Mouse (Mus musculus) midbrain, embryonic 10.5 days (tissue): Measurements from ENCODE around the gene Dlgap1. TPM values are rescaled to one million over a fixed set of nuclear protein-coding genes. Genes with fewer than 3 reads are reported as not detected.

Experiments
- DNase-seq: peaks from one replicate; pipeline ENCODE4 v3.0.0-alpha.2; 2017; ENCODE audit warnings: low spot score
- H3K27ac ChIP-seq: fragments of 300-500 bp; sonication (generic); replicated peaks from 2 replicates; pipeline ENCODE4 v1.5.1; 2016; ENCODE audit warnings: mild to moderate bottlenecking
- H3K27me3 ChIP-seq: fragments of 300-500 bp; sonication (generic); 2 replicates; pipeline ENCODE4 v1.6.1; 2016; ENCODE audit warnings: low read depth, mild to moderate bottlenecking; ENCODE audit not compliant: poor library complexity, severe bottlenecking
- H3K36me3 ChIP-seq: fragments of 300-500 bp; sonication (generic); 2 replicates; pipeline ENCODE4 v1.6.1; 2016; ENCODE audit warnings: mild to moderate bottlenecking, moderate library complexity
- H3K4me1 ChIP-seq: fragments of 300-500 bp; sonication (generic); 2 replicates; pipeline ENCODE4 v1.6.1; 2016
- H3K4me3 ChIP-seq: fragments of 300-500 bp; sonication (generic); 2 replicates; pipeline ENCODE4 v1.5.1; 2016; ENCODE audit warnings: mild to moderate bottlenecking, moderate library complexity
- H3K9me3 ChIP-seq: fragments of 300-500 bp; sonication (generic); replicated peaks from 2 replicates; pipeline ENCODE4 v1.6.1; 2016; ENCODE audit warnings: mild to moderate bottlenecking
- WGBS: fragments of 180-500 bp; shearing (Covaris S2); methylation state at CpG from one replicate; pipeline ENCODE4 v1.1.7; 2016; 5-methylcytosine and 5-hydroxymethylcytosine counted together
- polyA plus RNA-seq: library from polyadenylated mRNA; unstranded; fragments of >200 nt; fragmentation: Nextera tagmentation; extraction: Ambion mirVana; gene quantifications from 2 replicates; pipeline ENCODE4 v1.2.1, GENCODE M21; 2016

Gene Dlgap1
- polyA plus RNA-seq, 1 experiment from 2014 or later = 1.0 TPM

DNA sequence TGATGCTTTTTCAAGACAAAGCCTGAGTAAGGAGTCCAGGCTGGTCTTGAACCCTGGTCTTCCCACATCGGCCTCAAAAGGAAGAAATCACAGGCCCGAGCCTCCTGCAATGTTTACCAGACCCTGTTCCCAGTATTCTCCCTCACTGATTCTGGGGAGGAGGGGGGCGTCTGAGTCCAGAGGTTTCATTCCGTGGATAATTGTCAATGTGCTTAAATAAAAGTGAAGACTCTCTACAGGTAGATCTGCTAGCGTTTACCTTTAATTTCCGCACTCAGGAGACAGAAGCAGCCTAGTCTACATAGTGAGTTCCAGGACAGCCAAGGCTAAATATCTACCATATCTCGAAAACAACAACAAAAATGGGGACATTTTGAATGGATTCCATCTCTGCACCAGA lies 785.8 kb downstream of the Dlgap1 start:
- peak overlapping the region; percentile 54 for H3K4me3 ChIP-seq
- H3K9me3 ChIP-seq = no peaks in the 10 kb centered on the region
- H3K36me3 ChIP-seq = no peaks in the 10 kb centered on the region
- H3K27me3 ChIP-seq = peaks cover 40% of the 10 kb centered on the region
- no peak for DNase-seq
- H3K27ac ChIP-seq = peak overlapping the region; percentile 84; the same call in 1 of the 2 replicates
- 52% methylated on average over 7 of the region's 7 CpGs for WGBS
- H3K4me1 ChIP-seq = peaks cover 29% of the 10 kb centered on the region

- WGBS = 2% methylated on average over 22 of the region's 22 CpGs
- no peaks in the 10 kb centered on the region for H3K36me3 ChIP-seq
- peaks cover 37% of the 10 kb centered on the region for H3K27me3 ChIP-seq
- H3K4me1 ChIP-seq = peaks cover 28% of the 10 kb centered on the region
- DNase-seq = peak; percentile 89
- H3K9me3 ChIP-seq = no peaks in the 10 kb centered on the region
- peak overlapping the region; percentile 54 for H3K4me3 ChIP-seq
- peak overlapping the region; percentile 84 for H3K27ac ChIP-seq
Observed at GRCm38 (mm10) chr17:70755039-70755668, 786.3 kb downstream of the Dlgap1 start.

DNA sequence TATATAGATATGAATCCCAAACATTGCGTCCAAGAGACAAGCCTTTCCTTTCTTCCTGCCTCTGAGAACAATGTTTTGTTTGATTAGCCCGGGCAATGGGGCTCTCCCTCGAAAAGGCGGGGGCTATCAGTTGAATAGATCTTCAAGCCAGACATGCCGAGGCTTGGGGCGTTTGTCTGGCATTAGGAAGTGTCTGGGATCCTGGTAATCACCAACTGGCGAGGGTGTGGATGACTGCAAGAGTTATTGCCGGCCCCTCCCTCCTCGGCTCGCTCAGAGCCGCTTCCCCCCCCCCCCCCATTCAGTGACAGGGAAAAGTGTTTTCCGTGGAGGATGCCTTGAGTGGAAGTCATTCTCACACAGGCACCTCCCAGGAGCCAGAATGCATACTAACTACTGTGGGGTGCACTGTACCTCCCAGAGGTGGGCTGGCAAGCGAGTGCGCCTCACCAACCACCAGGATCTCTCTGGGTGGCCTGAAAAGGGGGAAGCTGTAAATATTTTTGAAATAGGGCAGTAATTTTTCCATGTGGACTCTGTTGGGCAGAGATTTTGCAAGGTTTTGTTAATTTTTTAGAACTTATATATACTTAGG lies 786.9 kb downstream of the Dlgap1 start:
- WGBS = 8% methylated on average over 14 of the region's 14 CpGs
- no peaks in the 10 kb centered on the region for H3K9me3 ChIP-seq
- H3K27me3 ChIP-seq = peaks cover 31% of the 10 kb centered on the region
- DNase-seq = peak; percentile 42
- H3K36me3 ChIP-seq = no peaks in the 10 kb centered on the region
- H3K4me3 ChIP-seq = peak overlapping the region; percentile 54
- H3K4me1 ChIP-seq = peaks cover 22% of the 10 kb centered on the region
- H3K27ac ChIP-seq = peak overlapping the region; percentile 84

GRCm38 (mm10) chr17:70762001-70762400 lies 793.1 kb downstream of the Dlgap1 start:
- H3K4me3 ChIP-seq = no peak overlapping the region
- no peaks in the 10 kb centered on the region for H3K36me3 ChIP-seq
- H3K27me3 ChIP-seq = no peaks in the 10 kb centered on the region
- no peak for DNase-seq
- WGBS = 93% methylated on average over 7 of the region's 7 CpGs
- H3K27ac ChIP-seq = no peak overlapping the region
- no peaks in the 10 kb centered on the region for H3K4me1 ChIP-seq
- 0 out of 2 replicates have a peak, but pooled peaks cover 3% of the 10 kb centered on the region for H3K9me3 ChIP-seq

GRCm38 (mm10) chr17:70762634-70763033 lies 793.8 kb downstream of the Dlgap1 start:
- 0 out of 2 replicates have a peak, but pooled peaks cover 3% of the 10 kb centered on the region for H3K9me3 ChIP-seq
- H3K36me3 ChIP-seq = no peaks in the 10 kb centered on the region
- DNase-seq = no peak
- H3K4me1 ChIP-seq = no peaks in the 10 kb centered on the region
- H3K27ac ChIP-seq = no peak overlapping the region
- no peak overlapping the region for H3K4me3 ChIP-seq
- WGBS = 92% methylated on average over 10 of the region's 10 CpGs
- no peaks in the 10 kb centered on the region for H3K27me3 ChIP-seq

GRCm38 (mm10) chr17:70765337-70765736 lies 796.5 kb downstream of the Dlgap1 start:
- 95% methylated on average over 9 of the region's 9 CpGs for WGBS
- no peaks in the 10 kb centered on the region for H3K4me1 ChIP-seq

DNA sequence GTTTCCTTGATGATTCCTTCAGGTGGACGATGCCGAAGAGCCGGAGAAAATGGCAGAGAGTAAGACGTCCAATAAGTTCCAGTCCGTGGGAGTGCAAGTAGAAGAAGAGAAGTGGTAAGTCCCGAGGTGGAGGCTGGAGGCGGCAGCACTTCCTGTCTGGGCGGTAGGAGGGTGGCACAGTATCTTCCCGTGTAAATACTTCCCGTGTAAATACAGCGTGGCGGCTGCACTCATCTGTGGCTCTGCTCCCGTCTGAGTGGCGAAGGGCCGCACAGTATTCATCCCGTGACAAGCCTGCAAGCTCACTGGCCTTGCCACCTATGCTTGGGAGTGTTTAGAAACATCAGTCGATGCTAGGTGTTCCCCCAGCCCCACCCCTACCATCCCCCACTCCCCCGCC lies 797.1 kb downstream of the Dlgap1 start:
- 93% methylated on average over 18 of the region's 18 CpGs for WGBS
- no peaks in the 10 kb centered on the region for H3K4me1 ChIP-seq
- H3K27me3 ChIP-seq = no peaks in the 10 kb centered on the region
- 0 out of 2 replicates have a peak, but pooled peaks cover 7% of the 10 kb centered on the region for H3K9me3 ChIP-seq
- no peak overlapping the region for H3K4me3 ChIP-seq
- no peaks in the 10 kb centered on the region for H3K36me3 ChIP-seq
- DNase-seq = no peak
- no peak overlapping the region for H3K27ac ChIP-seq

More at GRCm38 (mm10) chr17:70765337-70765736, 796.5 kb downstream of the Dlgap1 start:
- no peak for DNase-seq
- Histone ChIP-seq H3K4me3 (no peak overlapping the region), H3K9me3 (0 out of 2 replicates have a peak, but pooled peaks cover 7% of the 10 kb centered on the region), H3K27ac (no peak overlapping the region), H3K27me3 (no peaks in the 10 kb centered on the region), H3K36me3 (no peaks in the 10 kb centered on the region)

DNA sequence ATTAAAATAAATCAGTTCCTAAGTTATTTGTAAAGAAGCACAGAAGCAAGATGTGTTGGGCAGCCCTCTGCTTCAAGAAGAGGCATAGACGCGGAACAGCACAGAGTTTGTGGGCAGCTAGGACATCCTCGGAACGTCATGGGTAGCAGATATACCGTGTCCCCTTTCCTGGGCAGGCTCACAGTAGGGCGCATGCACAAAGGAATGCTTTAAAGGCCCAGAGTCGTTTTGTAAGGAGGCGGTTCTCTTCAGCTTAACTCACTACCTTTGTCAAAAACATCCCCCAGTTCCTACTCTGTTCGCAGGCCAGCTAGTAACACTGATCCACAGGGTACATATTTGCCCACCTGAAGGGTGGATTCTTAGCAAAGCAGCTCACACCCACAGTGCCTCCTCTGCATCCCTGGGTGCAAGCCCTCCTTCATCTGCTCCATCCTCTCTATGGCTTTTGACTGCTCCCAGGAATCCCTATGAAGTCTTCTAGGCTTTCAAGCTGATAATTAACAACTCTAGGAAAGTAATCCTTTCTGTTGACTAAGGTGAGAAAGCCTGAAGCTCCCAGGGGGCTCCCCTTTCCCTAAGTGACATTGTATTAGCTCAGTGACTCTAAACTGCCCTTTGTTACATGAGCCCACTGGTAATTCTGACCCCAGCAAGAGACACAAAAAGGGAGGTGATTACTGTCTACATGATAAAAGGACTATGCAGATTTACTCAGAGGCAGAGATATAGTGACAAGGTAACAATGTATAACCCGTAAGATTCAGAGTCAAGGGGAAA lies 803.4 kb downstream of the Dlgap1 start:
- H3K9me3 ChIP-seq = 0 out of 2 replicates have a peak, but pooled peaks cover 4% of the 10 kb centered on the region
- no peaks in the 10 kb centered on the region for H3K27me3 ChIP-seq
- peaks cover 15% of the 10 kb centered on the region for H3K4me1 ChIP-seq
- WGBS = 2% methylated on average over 10 of the region's 10 CpGs
- no peaks in the 10 kb centered on the region for H3K36me3 ChIP-seq
- no peak overlapping the region for H3K4me3 ChIP-seq
- H3K27ac ChIP-seq = peak overlapping the region; percentile 20; the same call in 1 of the 2 replicates
- no peak for DNase-seq

- WGBS = 16% methylated on average over 7 of the region's 7 CpGs
- H3K36me3 ChIP-seq = no peaks in the 10 kb centered on the region
- no peak overlapping the region for H3K4me3 ChIP-seq
- peaks cover 33% of the 10 kb centered on the region for H3K4me1 ChIP-seq
- peak overlapping the region; percentile 33; the same call in 1 of the 2 replicates for H3K27ac ChIP-seq
- H3K9me3 ChIP-seq = no peaks in the 10 kb centered on the region
- H3K27me3 ChIP-seq = peaks cover 7% of the 10 kb centered on the region; the same call in 1 of the 2 replicates
- DNase-seq = no peak
Observed at GRCm38 (mm10) chr17:70779770-70780169, 810.9 kb downstream of the Dlgap1 start.

GRCm38 (mm10) chr17:70780726-70781689 lies 812.1 kb downstream of the Dlgap1 start:
- 20% methylated on average over 17 of the region's 18 CpGs for WGBS
- Histone ChIP-seq H3K27me3 (peaks cover 7% of the 10 kb centered on the region; the same call in 1 of the 2 replicates), H3K27ac (peak overlapping the region; percentile 84), H3K36me3 (no peaks in the 10 kb centered on the region), H3K4me3 (0 out of 2 replicates have a peak overlapping the region, but pooled peaks have one; percentile 9), H3K9me3 (no peaks in the 10 kb centered on the region), H3K4me1 (peaks cover 33% of the 10 kb centered on the region)
- DNase-seq = peak; percentile 71

DNA sequence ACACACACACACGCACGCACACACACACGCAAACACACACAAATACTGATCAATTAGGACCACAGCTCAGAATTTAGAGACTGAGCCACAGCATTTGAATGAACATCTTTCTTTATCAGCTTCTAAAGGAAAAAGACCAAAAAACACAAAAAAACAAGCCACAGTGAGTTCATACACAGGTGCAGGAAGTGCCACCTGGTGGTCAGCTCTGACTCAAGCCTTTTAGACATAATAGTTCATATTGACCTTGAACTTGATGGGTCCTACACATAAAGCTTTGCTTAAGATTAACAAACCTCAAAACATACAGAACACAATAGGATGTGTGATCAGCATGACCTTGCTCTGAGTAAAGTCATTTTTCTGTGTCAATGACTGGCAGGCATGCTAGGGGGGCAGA lies 814.4 kb downstream of the Dlgap1 start:
- WGBS = 86% methylated on average over 3 of the region's 3 CpGs

DNA sequence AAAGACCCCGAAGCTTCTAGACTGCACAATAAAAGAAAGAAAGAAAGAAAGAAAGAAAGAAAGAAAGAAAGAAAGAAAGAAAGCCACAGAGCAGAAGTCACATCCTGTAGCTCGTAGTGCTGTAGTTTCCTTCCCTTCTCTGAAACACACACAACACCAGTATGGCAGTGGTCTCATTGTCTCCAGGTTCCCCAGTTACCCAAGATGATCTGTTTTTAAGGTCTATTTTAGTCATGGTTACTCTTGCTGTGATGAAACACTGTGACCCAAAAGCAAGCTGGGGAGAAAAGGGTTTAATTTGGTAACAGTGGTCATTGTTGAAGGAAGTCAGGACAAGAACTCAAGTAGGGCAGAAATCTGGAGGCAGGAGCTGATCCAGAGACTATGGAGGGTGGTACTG lies 818.5 kb downstream of the Dlgap1 start:
- Histone ChIP-seq H3K9me3 (no peaks in the 10 kb centered on the region), H3K4me3 (no peak overlapping the region), H3K4me1 (no peaks in the 10 kb centered on the region), H3K36me3 (no peaks in the 10 kb centered on the region), H3K27ac (no peak overlapping the region), H3K27me3 (peaks cover 2% of the 10 kb centered on the region; the same call in 1 of the 2 replicates)
- DNase-seq = no peak
- 85% methylated on average over 2 of the region's 2 CpGs for WGBS

More for the DNA sequence above, 814.4 kb downstream of the Dlgap1 start:
- Histone ChIP-seq H3K4me1 (peaks cover 33% of the 10 kb centered on the region), H3K36me3 (no peaks in the 10 kb centered on the region), H3K4me3 (no peak overlapping the region), H3K27me3 (peaks cover 7% of the 10 kb centered on the region; the same call in 1 of the 2 replicates), H3K9me3 (no peaks in the 10 kb centered on the region), H3K27ac (no peak overlapping the region)
- DNase-seq = no peak
